Mouse (Mus musculus): ENCODE data around the gene Dhx58. TPM values are rescaled to one million over a fixed set of nuclear protein-coding genes. Genes with fewer than 3 reads are reported as not detected.

Dhx58 gene
- polyA plus RNA-seq, 1 experiment from 2014 or later, result 3.3 TPM

GRCm38 (mm10) chr11:100722493-100723028 lies 18.5 kb upstream of the Dhx58 start:
- no peak overlapping the region for H3K4me2 ChIP-seq
- H3K4me3 ChIP-seq (ENCODE audit: low read depth, low read length), result no peak overlapping the region
- H3K27me3 ChIP-seq (ENCODE audit: insufficient read depth, low read length), result no peaks in the 10 kb centered on the region
- peaks cover 23% of the 10 kb centered on the region for H3K36me3 ChIP-seq (ENCODE audit: insufficient read depth)
- no peak overlapping the region for H3K27ac ChIP-seq (ENCODE audit: low read depth)
- no peaks in the 10 kb centered on the region for H3K9me3 ChIP-seq (ENCODE audit: low read depth, low read length)
- 49% methylated on average over 2 of the region's 2 CpGs for WGBS
- H3K4me1 ChIP-seq (ENCODE audit: insufficient read depth), result peaks cover 10% of the 10 kb centered on the region
- ATAC-seq (ENCODE audit: insufficient read depth) (no peak), DNase-seq (no peak)
- no peak overlapping the region for H3K9ac ChIP-seq
- no peak for TF ChIP-seq CTCF (IDR thresholded peaks at IDR 0.05; ENCODE audit: low read depth)

DNA sequence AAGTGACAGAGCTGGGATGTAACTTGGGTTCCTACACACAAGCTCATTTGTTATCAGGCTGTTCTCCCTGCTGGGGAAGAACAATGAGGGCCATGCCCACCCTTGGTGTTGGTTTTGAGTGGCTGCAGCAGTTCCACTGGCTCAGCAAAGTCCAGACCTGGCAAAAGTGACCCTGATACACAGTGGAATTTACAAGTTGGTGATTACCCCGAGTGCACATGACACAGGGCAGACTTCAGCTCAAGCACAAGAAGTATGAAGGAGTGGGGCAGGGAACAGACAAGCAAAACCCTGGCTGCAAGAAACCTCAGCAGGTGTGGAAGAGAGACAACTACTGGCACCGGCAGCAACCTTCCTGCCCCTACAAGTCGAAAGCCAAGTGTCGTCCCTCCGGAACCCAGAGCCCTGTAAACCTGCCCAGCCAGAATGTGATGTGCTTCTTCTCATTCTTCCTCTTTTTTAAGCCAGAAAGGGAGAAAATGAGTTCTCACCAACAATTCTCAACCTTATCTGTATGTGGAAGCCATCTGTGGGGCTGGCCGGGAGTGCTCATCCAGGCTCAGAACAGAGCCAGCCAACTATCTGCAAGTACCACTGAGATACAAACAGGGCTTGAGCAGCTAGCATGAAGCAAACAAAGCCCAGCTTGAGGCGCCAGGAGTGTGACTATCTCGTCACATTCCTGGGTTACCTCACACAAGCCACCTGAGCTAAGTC lies 17.9 kb upstream of the Dhx58 start:
- 62% methylated on average over 8 of the region's 8 CpGs for WGBS
- Histone ChIP-seq H3K9ac (no peak overlapping the region), H3K27ac (ENCODE audit: low read depth) (peak overlapping the region; percentile 65; the same call in 1 of the 2 replicates), H3K4me3 (ENCODE audit: low read depth, low read length) (no peak overlapping the region), H3K9me3 (ENCODE audit: low read depth, low read length) (no peaks in the 10 kb centered on the region), H3K4me2 (no peak overlapping the region), H3K36me3 (ENCODE audit: insufficient read depth) (peaks cover 28% of the 10 kb centered on the region), H3K4me1 (ENCODE audit: insufficient read depth) (peaks cover 10% of the 10 kb centered on the region), H3K27me3 (ENCODE audit: insufficient read depth, low read length) (no peaks in the 10 kb centered on the region)
- DNase-seq, result no peak
- no peak for ATAC-seq (ENCODE audit: insufficient read depth)
- no peak for TF ChIP-seq CTCF (IDR thresholded peaks at IDR 0.05; ENCODE audit: low read depth)

- Histone ChIP-seq H3K4me3 (ENCODE audit: low read depth, low read length) (no peak overlapping the region), H3K27ac (ENCODE audit: low read depth) (peak overlapping the region; percentile 33; the same call in 1 of the 2 replicates), H3K4me1 (ENCODE audit: insufficient read depth) (peaks cover 10% of the 10 kb centered on the region), H3K9me3 (ENCODE audit: low read depth, low read length) (no peaks in the 10 kb centered on the region), H3K9ac (no peak overlapping the region), H3K4me2 (no peak overlapping the region), H3K27me3 (ENCODE audit: insufficient read depth, low read length) (no peaks in the 10 kb centered on the region), H3K36me3 (ENCODE audit: insufficient read depth) (peaks cover 35% of the 10 kb centered on the region)
- WGBS, result 67% methylated on average over 4 of the region's 4 CpGs
- no peak for TF ChIP-seq CTCF (IDR thresholded peaks at IDR 0.05; ENCODE audit: low read depth)
- ATAC-seq (ENCODE audit: insufficient read depth), result no peak
- peak; percentile 44 for DNase-seq
Measured at GRCm38 (mm10) chr11:100721254-100721653, 17.2 kb upstream of the Dhx58 start.

- no peak overlapping the region for H3K4me2 ChIP-seq
- 0 out of 2 replicates have a peak overlapping the region, but pooled peaks have one; percentile 33 for H3K27ac ChIP-seq (ENCODE audit: low read depth)
- no peak overlapping the region for H3K9ac ChIP-seq
- H3K4me1 ChIP-seq (ENCODE audit: insufficient read depth), result peaks cover 9% of the 10 kb centered on the region
- no peak for ATAC-seq (ENCODE audit: insufficient read depth)
- H3K36me3 ChIP-seq (ENCODE audit: insufficient read depth), result peaks cover 44% of the 10 kb centered on the region
- H3K27me3 ChIP-seq (ENCODE audit: insufficient read depth, low read length), result no peaks in the 10 kb centered on the region
- WGBS, result 63% methylated on average over 5 of the region's 5 CpGs
- H3K9me3 ChIP-seq (ENCODE audit: low read depth, low read length), result no peaks in the 10 kb centered on the region
- no peak overlapping the region for H3K4me3 ChIP-seq (ENCODE audit: low read depth, low read length)
- no peak for DNase-seq
- no peak for TF ChIP-seq CTCF (IDR thresholded peaks at IDR 0.05; ENCODE audit: low read depth)
Measured at GRCm38 (mm10) chr11:100720345-100720744, 16.3 kb upstream of the Dhx58 start.

DNA sequence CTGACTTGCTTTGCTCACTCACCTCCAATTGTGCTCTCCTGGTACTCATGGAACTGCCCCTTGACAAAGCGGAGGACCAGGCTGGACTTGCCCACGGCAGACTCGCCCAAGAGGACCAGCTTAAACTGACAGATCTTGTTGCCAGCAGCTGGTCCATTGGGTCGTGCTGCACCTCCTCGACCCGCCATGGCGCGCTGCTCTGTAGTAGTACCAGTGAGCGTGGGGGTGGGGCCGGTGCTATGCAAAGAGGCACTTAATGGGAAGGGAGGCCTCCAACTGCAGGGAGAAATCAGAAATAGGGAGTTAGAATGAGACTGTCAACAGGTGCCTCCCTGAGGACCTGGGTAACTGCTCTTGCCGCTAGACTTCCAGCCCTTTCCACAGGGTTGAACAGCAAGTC lies 15.8 kb upstream of the Dhx58 start:
- no peak for TF ChIP-seq CTCF (IDR thresholded peaks at IDR 0.05; ENCODE audit: low read depth)
- no peak for DNase-seq
- Histone ChIP-seq H3K9ac (no peak overlapping the region), H3K4me2 (no peak overlapping the region), H3K9me3 (ENCODE audit: low read depth, low read length) (no peaks in the 10 kb centered on the region), H3K27ac (ENCODE audit: low read depth) (no peak overlapping the region), H3K27me3 (ENCODE audit: insufficient read depth, low read length) (no peaks in the 10 kb centered on the region), H3K4me3 (ENCODE audit: low read depth, low read length) (no peak overlapping the region), H3K36me3 (ENCODE audit: insufficient read depth) (peaks cover 46% of the 10 kb centered on the region), H3K4me1 (ENCODE audit: insufficient read depth) (peaks cover 5% of the 10 kb centered on the region)
- ATAC-seq (ENCODE audit: insufficient read depth), result no peak
- WGBS, result 79% methylated on average over 11 of the region's 11 CpGs

- no peak for TF ChIP-seq CTCF (IDR thresholded peaks at IDR 0.05; ENCODE audit: low read depth)
Measured at GRCm38 (mm10) chr11:100719312-100719711, 15.2 kb upstream of the Dhx58 start.

DNA sequence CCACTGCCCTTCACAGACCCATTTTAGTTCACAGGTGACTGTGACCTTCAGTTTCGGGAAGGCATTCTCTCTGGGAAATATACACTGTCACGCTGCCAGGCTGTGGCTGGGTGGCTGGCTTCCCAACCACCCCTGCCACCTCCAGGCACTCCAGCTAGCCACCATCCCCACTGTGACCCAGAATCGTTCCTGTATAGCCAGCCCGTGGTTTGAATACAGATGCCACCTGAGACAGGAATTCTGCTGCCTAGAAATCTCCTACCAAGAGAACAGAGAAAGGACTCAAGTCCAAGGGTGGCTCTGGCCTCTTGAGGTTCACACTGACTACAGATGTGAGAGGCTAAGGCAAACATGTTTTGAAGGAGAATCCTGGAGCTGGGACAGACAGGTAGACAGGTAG lies 14.8 kb upstream of the Dhx58 start:
- peaks cover 8% of the 10 kb centered on the region; the same call in 1 of the 2 replicates for H3K4me1 ChIP-seq (ENCODE audit: insufficient read depth)
- H3K27ac ChIP-seq (ENCODE audit: low read depth), result no peak overlapping the region
- H3K9me3 ChIP-seq (ENCODE audit: low read depth, low read length), result no peaks in the 10 kb centered on the region
- no peak overlapping the region for H3K9ac ChIP-seq
- no peak overlapping the region for H3K4me3 ChIP-seq (ENCODE audit: low read depth, low read length)
- no peak for DNase-seq
- TF ChIP-seq CTCF (IDR thresholded peaks at IDR 0.05; ENCODE audit: low read depth), result no peak
- peaks cover 46% of the 10 kb centered on the region for H3K36me3 ChIP-seq (ENCODE audit: insufficient read depth)
- no peak overlapping the region for H3K4me2 ChIP-seq
- no peaks in the 10 kb centered on the region for H3K27me3 ChIP-seq (ENCODE audit: insufficient read depth, low read length)
- ATAC-seq (ENCODE audit: insufficient read depth), result no peak
- 88% methylated on average over 4 of the region's 4 CpGs for WGBS

More at GRCm38 (mm10) chr11:100719312-100719711, 15.2 kb upstream of the Dhx58 start:
- Histone ChIP-seq H3K27me3 (ENCODE audit: insufficient read depth, low read length) (no peaks in the 10 kb centered on the region), H3K4me2 (no peak overlapping the region), H3K9ac (no peak overlapping the region), H3K27ac (ENCODE audit: low read depth) (no peak overlapping the region), H3K4me1 (ENCODE audit: insufficient read depth) (peaks cover 5% of the 10 kb centered on the region; the same call in 1 of the 2 replicates), H3K36me3 (ENCODE audit: insufficient read depth) (peaks cover 46% of the 10 kb centered on the region), H3K4me3 (ENCODE audit: low read depth, low read length) (no peak overlapping the region), H3K9me3 (ENCODE audit: low read depth, low read length) (no peaks in the 10 kb centered on the region)
- DNase-seq, result no peak
- no peak for ATAC-seq (ENCODE audit: insufficient read depth)
- 79% methylated on average over 3 of the region's 3 CpGs for WGBS
